Mouse (Mus musculus): ENCODE measurements around the gene Tulp2. TPM values are rescaled to one million over a fixed set of nuclear protein-coding genes. Genes with fewer than 3 reads are reported as not detected.
"Not testable (repeated sequence)": the region's sequence is repeated elsewhere in the genome, so short reads cannot be mapped to it uniquely, and the experiment has no call there.

Gene Tulp2
- polyA plus RNA-seq, 1 experiment from 2014 or later = 1.0 TPM

DNA sequence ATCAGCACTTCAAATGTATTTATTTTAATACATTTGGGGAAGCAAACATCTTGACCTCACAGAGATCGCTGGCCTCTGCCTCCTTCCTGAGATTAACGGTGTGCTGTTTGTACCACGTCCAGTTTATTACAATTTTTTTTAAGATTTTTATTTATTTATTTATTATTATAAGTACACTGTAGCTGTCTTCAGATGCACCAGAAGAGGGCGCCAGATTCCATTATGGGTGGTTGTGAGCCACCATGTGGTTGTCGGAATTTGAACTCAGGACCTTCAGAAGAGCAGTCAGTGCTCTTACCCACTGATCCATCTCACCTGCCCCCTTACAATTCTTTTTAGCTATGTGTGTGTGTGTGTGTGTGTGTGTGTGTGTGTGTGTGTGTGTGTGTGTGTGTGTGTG is 35.2 kb downstream of the Tulp2 start:
- H3K4me2 ChIP-seq; H3K27ac ChIP-seq; ATAC-seq (ENCODE audit: insufficient number of reproducible peaks, low FRiP score, low TSS enrichment, low read depth); H3K27me3 ChIP-seq; H3K36me3 ChIP-seq; H3K9ac ChIP-seq; H3K9me3 ChIP-seq; H3K4me3 ChIP-seq: not testable (repeated sequence)
- H3K4me1 ChIP-seq = peaks cover 16% of the 10 kb centered on the region
- WGBS = 64% methylated on average over 5 of the region's 5 CpGs

GRCm38 (mm10) chr7:45518618-45519017 is 36.9 kb downstream of the Tulp2 start:
- Histone ChIP-seq H3K9ac (no peak overlapping the region), H3K27ac (no peak overlapping the region), H3K27me3 (no peaks in the 10 kb centered on the region), H3K4me2 (no peak overlapping the region), H3K4me1 (peaks cover 31% of the 10 kb centered on the region), H3K36me3 (peaks cover 1% of the 10 kb centered on the region; the same call in 1 of the 2 replicates), H3K9me3 (no peaks in the 10 kb centered on the region), H3K4me3 (no peak overlapping the region)
- WGBS = 92% methylated on average over 16 of the region's 16 CpGs
- no peak for ATAC-seq (ENCODE audit: insufficient number of reproducible peaks, low FRiP score, low TSS enrichment, low read depth)

GRCm38 (mm10) chr7:45519345-45520120 is 37.9 kb downstream of the Tulp2 start:
- peaks cover 36% of the 10 kb centered on the region for H3K4me1 ChIP-seq
- 0 out of 2 replicates have a peak overlapping the region, but pooled peaks have one; percentile 5 for H3K4me2 ChIP-seq
- no peaks in the 10 kb centered on the region for H3K27me3 ChIP-seq
- no peak overlapping the region for H3K9ac ChIP-seq
- H3K4me3 ChIP-seq = no peak overlapping the region
- H3K27ac ChIP-seq = 0 out of 2 replicates have a peak overlapping the region, but pooled peaks have one; percentile 22
- 74% methylated on average over 8 of the region's 8 CpGs for WGBS
- no peaks in the 10 kb centered on the region for H3K9me3 ChIP-seq
- ATAC-seq (ENCODE audit: insufficient number of reproducible peaks, low FRiP score, low TSS enrichment, low read depth) = no peak
- H3K36me3 ChIP-seq = peaks cover 4% of the 10 kb centered on the region; the same call in 1 of the 2 replicates

DNA sequence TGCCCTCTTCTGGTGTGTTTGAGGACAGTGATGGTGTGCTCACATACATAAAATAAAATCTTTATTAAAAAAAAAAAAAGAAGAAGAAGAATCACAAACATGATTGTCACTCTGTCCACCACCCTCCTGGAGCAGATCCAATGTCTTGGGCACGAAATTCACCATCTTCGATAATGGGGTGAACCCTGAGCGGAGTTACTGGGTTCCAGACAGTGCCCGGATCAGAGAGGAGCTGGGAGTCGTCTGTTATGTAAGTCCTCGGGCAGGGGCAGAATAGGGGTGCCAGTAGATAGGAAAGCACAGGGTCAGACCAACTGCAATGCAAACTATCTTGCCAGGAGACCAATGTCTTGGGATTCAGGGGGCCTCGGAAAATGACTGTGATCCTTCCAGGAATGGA is 38.9 kb downstream of the Tulp2 start:
- Histone ChIP-seq H3K4me3 (no peak overlapping the region), H3K27ac (no peak overlapping the region), H3K4me1 (peaks cover 39% of the 10 kb centered on the region), H3K9me3 (no peaks in the 10 kb centered on the region), H3K9ac (no peak overlapping the region), H3K27me3 (no peaks in the 10 kb centered on the region), H3K4me2 (no peak overlapping the region), H3K36me3 (peaks cover 7% of the 10 kb centered on the region; the same call in 1 of the 2 replicates)
- WGBS = 92% methylated on average over 7 of the region's 7 CpGs
- ATAC-seq (ENCODE audit: insufficient number of reproducible peaks, low FRiP score, low TSS enrichment, low read depth) = no peak

GRCm38 (mm10) chr7:45521728-45522184 is 40.1 kb downstream of the Tulp2 start:
- no peaks in the 10 kb centered on the region for H3K27me3 ChIP-seq
- WGBS = under 1% methylated on average over 28 of the region's 28 CpGs
- H3K36me3 ChIP-seq = peaks cover 7% of the 10 kb centered on the region; the same call in 1 of the 2 replicates
- H3K9ac ChIP-seq = peak overlapping the region; percentile 43; the same call in 1 of the 2 replicates
- H3K4me1 ChIP-seq = peaks cover 39% of the 10 kb centered on the region
- H3K9me3 ChIP-seq = no peaks in the 10 kb centered on the region
- peak overlapping the region; percentile 47 for H3K4me2 ChIP-seq
- H3K27ac ChIP-seq = peak overlapping the region; percentile 90
- peak overlapping the region; percentile 49 for H3K4me3 ChIP-seq
- peak; percentile 52 for ATAC-seq (ENCODE audit: insufficient number of reproducible peaks, low FRiP score, low TSS enrichment, low read depth)

GRCm38 (mm10) chr7:45522194-45522752 is 40.6 kb downstream of the Tulp2 start:
- H3K9me3 ChIP-seq = no peaks in the 10 kb centered on the region
- peaks cover 7% of the 10 kb centered on the region; the same call in 1 of the 2 replicates for H3K36me3 ChIP-seq
- H3K27me3 ChIP-seq = no peaks in the 10 kb centered on the region
- WGBS = 55% methylated on average over 16 of the region's 16 CpGs
- H3K9ac ChIP-seq = no peak overlapping the region
- peak overlapping the region; percentile 90 for H3K27ac ChIP-seq
- H3K4me2 ChIP-seq = peak overlapping the region; percentile 47
- peaks cover 39% of the 10 kb centered on the region for H3K4me1 ChIP-seq
- peak overlapping the region; percentile 49 for H3K4me3 ChIP-seq
- no peak for ATAC-seq (ENCODE audit: insufficient number of reproducible peaks, low FRiP score, low TSS enrichment, low read depth)

DNA sequence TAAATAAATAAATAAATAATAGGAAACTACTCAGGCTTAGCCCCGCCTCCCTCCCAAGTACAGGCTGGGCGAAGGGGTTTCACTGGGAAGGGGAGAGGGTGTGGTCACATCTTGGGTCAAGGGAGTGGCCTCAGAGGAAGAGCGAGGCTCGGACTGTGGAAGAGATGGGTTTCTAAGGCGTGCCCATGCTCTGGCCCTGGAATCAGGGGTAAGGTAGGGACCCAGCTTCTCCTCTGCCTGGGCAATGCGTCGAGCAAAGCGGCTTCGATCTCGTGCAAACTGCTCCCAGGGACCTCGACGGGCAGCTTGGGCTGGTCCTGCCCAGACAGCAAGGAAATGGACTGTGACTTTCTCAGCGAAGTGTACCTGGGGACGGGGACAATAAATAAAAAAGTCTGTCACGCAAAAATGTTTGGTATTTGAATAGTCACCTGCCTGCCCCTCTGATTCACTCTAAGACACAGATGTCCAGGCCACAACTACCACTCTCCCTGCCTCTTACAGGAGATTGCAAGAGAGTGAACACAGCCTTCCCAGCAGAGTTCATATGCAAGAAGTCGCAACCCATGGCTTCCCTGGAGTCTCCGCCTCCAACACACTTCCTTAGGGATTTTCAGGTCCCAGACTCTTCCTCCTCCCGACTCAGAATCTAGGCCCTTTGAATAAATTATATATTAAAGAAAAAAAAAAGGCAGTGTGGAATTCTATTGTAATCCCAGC is 41.4 kb downstream of the Tulp2 start:
- peaks cover 39% of the 10 kb centered on the region for H3K4me1 ChIP-seq
- H3K27me3 ChIP-seq = no peaks in the 10 kb centered on the region
- H3K36me3 ChIP-seq = peaks cover 7% of the 10 kb centered on the region; the same call in 1 of the 2 replicates
- 62% methylated on average over 18 of the region's 18 CpGs for WGBS
- peak overlapping the region; percentile 26; the same call in 1 of the 2 replicates for H3K4me2 ChIP-seq
- 0 out of 2 replicates have a peak overlapping the region, but pooled peaks have one; percentile 9 for H3K4me3 ChIP-seq
- no peak for ATAC-seq (ENCODE audit: insufficient number of reproducible peaks, low FRiP score, low TSS enrichment, low read depth)
- H3K9me3 ChIP-seq = no peaks in the 10 kb centered on the region
- no peak overlapping the region for H3K9ac ChIP-seq
- peak overlapping the region; percentile 17; the same call in 1 of the 2 replicates for H3K27ac ChIP-seq

DNA sequence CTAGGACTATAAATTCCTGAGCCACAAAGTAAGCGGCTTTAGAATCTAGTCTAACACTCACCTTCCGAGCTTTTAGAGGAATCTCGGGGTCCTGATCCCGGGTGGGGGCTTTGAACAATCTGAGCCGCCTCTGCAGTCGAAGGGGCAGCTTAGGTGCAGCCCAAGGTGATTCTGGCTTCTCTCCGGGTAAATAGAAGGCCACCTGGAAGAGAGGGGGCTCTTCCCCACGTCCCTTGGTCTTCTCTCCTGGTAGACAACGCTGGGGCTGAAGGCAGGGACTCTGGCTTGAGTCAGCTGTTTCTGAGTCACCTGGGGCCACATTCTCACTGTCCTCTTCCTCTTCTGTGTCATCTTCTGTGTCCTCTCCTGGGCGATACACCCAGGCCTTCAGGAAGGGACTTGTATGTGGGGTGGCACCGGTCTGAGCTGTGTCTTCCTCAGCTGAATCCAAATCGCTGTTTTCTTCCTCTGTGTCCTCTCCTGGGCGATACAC is 42.0 kb downstream of the Tulp2 start:
- H3K27me3 ChIP-seq = no peaks in the 10 kb centered on the region
- WGBS = 65% methylated on average over 13 of the region's 13 CpGs
- no peak for ATAC-seq (ENCODE audit: insufficient number of reproducible peaks, low FRiP score, low TSS enrichment, low read depth)
- H3K9me3 ChIP-seq = no peaks in the 10 kb centered on the region
- H3K4me1 ChIP-seq = peaks cover 40% of the 10 kb centered on the region
- H3K9ac ChIP-seq = no peak overlapping the region
- H3K4me2 ChIP-seq = peak overlapping the region; percentile 26; the same call in 1 of the 2 replicates
- 0 out of 2 replicates have a peak overlapping the region, but pooled peaks have one; percentile 9 for H3K4me3 ChIP-seq
- peak overlapping the region; percentile 17; the same call in 1 of the 2 replicates for H3K27ac ChIP-seq
- peaks cover 7% of the 10 kb centered on the region; the same call in 1 of the 2 replicates for H3K36me3 ChIP-seq

DNA sequence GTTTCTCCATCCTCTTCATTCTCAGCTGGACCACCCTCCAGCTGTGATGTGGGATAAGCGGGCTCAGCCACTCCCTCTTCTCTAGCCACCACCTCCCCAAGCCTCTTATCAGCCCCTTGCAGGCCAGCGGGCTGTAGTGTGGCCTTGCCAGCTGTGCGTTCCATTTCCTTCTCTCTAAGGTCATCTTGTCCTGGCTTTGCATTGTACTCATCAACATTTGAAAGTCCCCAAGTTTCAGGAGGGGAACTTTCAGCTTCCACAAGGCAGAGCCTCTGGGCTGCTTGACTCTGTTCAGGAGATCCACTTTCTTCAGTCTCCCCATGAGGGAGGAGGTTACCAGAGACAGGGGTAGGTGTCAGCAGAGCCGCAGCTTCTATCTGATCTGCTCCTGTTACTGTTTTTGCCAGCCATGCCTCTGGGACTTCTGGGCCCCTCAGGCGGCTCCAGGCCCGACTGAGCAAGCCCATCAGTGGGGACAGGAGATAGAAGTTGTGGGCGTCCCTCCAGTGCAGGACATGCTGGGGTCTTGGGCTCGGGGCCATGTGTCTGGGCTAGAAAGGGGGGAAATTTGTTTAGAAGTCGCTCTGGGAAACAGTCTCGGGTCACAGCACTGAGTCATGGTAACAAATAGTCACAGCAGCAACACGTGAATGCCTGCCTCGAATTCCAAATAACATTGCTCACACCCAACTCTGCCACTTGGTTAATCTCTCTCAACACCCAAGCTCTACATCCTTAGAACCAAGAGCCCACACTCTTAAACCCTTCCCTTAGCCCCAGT is 43.4 kb downstream of the Tulp2 start:
- ATAC-seq (ENCODE audit: insufficient number of reproducible peaks, low FRiP score, low TSS enrichment, low read depth) = no peak
- Histone ChIP-seq H3K9me3 (no peaks in the 10 kb centered on the region), H3K4me1 (peaks cover 45% of the 10 kb centered on the region), H3K9ac (peak overlapping the region; percentile 84), H3K4me2 (peak overlapping the region; percentile 73), H3K36me3 (peaks cover 7% of the 10 kb centered on the region; the same call in 1 of the 2 replicates), H3K27ac (peak overlapping the region; percentile 97), H3K27me3 (no peaks in the 10 kb centered on the region), H3K4me3 (peak overlapping the region; percentile 83)
- WGBS = 26% methylated on average over 12 of the region's 12 CpGs

DNA sequence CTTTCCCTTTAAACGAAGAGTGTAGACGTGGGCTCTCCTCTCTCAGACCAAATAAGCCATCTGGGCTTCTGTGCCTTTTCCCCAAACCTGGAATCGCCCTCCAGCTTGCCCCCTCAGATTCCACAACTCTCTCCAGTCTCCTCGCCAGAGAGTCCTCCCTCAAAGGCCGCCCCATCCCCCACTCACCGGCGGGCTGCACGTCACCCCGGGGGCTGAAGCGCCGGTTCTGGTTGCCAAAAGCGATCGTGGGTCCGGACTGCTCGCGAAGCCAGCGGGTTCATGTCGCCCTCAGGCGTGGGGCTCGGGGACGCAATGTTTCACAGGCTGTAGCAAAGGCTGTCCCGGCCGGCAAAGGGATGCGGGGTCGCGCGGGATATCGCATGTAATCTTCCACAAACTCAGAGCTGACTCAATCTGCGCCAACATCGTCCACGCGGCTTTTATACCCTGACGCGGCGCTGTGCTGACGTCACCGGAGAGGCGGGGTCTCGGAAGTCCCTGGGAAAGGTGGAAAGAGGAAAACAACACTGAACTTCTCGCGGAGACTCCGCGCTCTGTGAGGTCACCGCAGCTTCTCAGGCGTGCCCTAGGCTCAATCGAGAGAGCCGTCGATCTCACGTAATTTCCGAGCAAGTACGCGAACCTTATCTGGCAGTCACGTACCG is 44.3 kb downstream of the Tulp2 start, which contains the start of the genes Ppp1r15a and Plekha4:
TSS of gene Ppp1r15a (minus strand) at position 460 of the 665 bp plus-strand sequence.
TSS of gene Plekha4 (plus strand) at position 522 of the 665 bp plus-strand sequence.
- Histone ChIP-seq H3K27me3 (no peaks in the 10 kb centered on the region), H3K9me3 (no peaks in the 10 kb centered on the region), H3K4me1 (peaks cover 54% of the 10 kb centered on the region), H3K36me3 (peaks cover 7% of the 10 kb centered on the region; the same call in 1 of the 2 replicates), H3K9ac (peak within 1 kb of the TSS; percentile 84), H3K4me3 (peak within 1 kb of the TSS; percentile 83), H3K27ac (peak within 1 kb of the TSS; percentile 97), H3K4me2 (peak within 1 kb of the TSS; percentile 73)
- peak; percentile 83 for ATAC-seq (ENCODE audit: insufficient number of reproducible peaks, low FRiP score, low TSS enrichment, low read depth)
- under 1% methylated on average over 54 of the region's 54 CpGs for WGBS

Measured in limb, embryonic 15.5 days (tissue).